Mouse (Mus musculus): Measurements from ENCODE around the gene Tbpl2.

The Tbpl2 gene

GRCm38 (mm10) chr2:24096495-24096894 lies at the start of gene Tbpl2:
Gene Tbpl2, minus strand, starts transcription at chr2:24096595.
- DNase-seq: no peak

GRCm38 (mm10) chr2:24134373-24134772 lies 38.0 kb upstream of the Tbpl2 start:
- DNase-seq: no peak

- no peak for DNase-seq
Measured at GRCm38 (mm10) chr2:24109085-24109484, 12.7 kb upstream of the Tbpl2 start.

DNA sequence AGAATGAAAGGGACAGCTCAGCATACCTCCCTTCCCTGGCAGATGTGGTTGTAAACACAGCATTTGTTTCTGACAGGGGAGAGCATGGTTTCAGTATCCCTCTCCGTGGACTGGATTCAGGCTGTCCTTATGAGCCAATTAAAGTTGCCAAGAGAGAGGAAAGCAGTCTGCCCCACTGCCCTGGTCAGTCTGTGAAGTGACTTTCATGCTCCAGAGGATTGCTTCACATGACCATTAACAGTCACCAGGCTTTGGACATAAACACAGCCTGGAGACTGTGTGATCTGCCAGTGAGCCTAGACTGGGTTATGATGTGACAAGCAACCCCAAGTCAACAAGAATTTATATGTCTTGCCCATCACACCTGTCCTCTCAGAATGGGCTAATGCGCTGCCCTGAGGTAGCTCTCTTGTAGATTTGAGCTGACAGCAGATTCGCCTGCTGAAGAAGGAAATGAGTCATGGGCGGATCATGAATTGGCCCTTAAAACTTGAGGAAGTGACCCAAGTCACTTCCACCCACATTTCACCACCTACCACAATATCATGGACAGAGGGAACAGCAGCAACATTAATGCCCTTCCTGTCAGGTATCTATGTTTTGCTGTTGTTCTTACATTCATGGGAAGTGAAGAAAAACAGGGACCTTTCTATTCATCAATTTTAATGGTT lies 7.4 kb upstream of the Tbpl2 start:
- no peak for DNase-seq

DNA sequence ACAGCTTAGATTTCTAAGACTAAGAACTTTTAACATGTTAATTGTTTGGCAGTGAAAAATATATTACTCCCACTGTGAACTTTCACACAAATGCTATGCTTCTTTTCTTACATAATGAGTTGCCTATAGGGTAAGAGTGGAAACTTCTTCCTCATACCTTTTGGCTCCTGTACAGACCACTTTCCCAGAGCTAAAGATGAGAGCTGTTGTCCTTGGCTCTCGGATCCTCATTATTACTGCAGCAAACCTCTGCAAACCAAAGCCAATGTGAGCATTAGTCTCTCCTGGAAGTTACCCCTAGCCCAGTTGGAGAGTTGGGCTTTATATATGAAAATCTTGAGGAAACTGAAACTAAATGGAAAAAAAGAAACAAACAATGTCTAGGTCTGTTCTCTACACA lies 5.5 kb downstream of the Tbpl2 start:
- no peak for DNase-seq

DNA sequence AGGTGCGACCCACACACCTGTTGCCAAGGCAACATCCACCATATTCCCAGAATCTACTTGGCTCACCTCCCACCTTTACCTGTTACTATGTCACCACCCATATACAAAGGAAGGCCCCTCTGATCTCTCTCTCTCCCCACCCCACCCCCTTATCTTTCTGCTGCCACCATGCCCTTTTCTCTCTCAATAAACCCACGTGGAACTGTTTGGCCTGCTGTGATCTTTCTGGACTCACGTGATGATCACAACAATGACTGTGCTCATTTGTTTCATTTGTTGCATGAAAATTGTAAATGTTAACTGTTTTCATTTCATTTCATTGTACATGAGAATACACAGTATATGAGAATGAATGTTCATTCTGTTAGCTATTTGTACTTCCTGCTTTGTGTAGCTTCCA lies 45.9 kb downstream of the Tbpl2 start:
- no peak for DNase-seq

- no peak for DNase-seq
Measured at GRCm38 (mm10) chr2:24049344-24049990, 46.9 kb downstream of the Tbpl2 start, which contains the start of gene Hnmt. Gene Hnmt, minus strand, starts transcription at chr2:24049394.

GRCm38 (mm10) chr2:24048480-24049097 lies 47.8 kb downstream of the Tbpl2 start:
- DNase-seq: peak; percentile 3

DNA sequence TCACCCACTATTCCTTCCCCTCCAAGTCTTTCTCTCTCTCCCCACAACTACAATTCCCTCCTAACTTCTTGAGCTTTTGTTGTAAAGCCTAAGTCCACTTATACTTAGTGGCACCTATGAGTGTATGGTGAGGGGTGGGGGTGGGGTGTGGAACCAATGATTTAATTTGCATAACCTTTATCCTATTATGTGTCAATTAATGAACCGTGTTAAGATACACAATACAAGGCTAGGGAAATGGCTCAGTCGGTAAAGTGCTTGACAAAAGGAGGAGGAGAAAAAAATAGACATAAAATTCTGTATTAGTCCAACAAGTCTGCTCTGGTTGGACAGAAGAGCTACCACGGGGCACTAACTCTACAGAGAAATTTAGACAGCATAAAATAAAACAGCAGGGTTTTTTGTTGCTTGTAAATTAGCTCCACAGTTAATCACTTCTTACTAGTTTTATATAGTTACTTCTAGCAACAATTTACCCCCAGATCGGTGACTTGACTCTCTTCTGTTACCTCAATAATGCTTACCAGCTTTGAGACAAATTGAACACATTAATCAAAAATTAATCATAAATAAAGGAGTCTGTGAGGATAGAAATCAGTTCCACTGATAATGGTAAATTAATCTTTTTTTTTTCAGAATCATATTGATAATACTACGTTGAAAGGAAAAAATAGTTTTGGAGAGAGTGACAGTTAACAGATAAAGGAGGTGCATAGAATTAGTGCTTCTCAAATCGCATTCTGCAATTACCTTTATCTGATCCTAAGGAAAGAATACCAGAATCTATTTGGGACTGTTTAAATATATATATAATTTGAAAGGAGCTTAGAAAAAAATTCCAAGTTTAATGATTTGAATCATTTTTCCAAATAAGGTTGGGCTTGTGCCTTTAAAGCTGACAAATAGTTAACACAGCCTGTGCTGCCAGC lies 48.6 kb downstream of the Tbpl2 start:
- no peak for DNase-seq

- DNase-seq: no peak
Measured at GRCm38 (mm10) chr2:24042901-24043300, 53.5 kb downstream of the Tbpl2 start.

GRCm38 (mm10) chr2:24040531-24040930 lies 55.9 kb downstream of the Tbpl2 start:
- DNase-seq: no peak

Measured in cerebellum, adult 11-12 months (tissue).